ENCODE assay signal across 24 mouse cellular contexts in the genomic region with DNA sequence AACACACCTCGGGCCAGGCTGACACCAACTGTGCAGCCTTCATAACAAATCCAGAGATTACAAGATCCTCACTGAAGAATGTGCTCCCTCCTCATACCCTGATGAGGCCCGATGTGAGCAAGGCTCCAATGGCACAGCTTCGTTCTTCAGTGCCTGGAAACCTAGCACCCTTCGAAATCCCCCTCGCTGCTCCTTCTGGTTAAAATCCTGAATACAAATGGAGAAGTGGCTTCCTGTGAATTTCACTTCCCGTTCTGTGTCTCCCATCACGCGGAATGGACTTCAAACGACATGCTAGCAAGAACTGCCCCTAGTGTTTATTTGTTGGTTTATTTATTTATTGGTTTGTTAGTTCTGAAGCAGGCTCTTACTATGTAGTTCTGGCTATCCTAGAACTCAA. TPM values are rescaled to one million over a fixed set of nuclear protein-coding genes. Genes with fewer than 3 reads are reported as not detected.
DNase-seq lines count a peak whose midpoint lies in the region; ATAC-seq and TF ChIP-seq lines count a peak whose summit lies in the region.
"Had no signal": no experiment of that assay in that cellular context is flagged by ENCODE, and none has a peak within 500 bp of the region (broad histone marks: within the 10 kb centered on the region; RNA-seq: fewer than 3 reads in every experiment).

No protein-coding gene starts in this region.

- no peaks in the 10 kb centered on the region for H3K9me3 ChIP-seq in hindbrain, embryonic 13.5 days
- H3K9me3 ChIP-seq: embryonic facial prominence, embryonic 10.5 days; G1E; heart, embryonic 15.5 days; hindbrain, embryonic 15.5 days; limb, embryonic 13.5 days; liver, embryonic 13.5 days; midbrain, embryonic 10.5 days had no signal

- H3K27ac ChIP-seq in left cerebral cortex, adult 2 months = peak overlapping the region; percentile 24
- H3K27ac ChIP-seq in spleen, adult 2 months (ENCODE audit: insufficient read depth, low read length) = 0 out of 2 replicates have a peak overlapping the region, but pooled peaks have one; percentile 17
- H3K27ac ChIP-seq in hindbrain, embryonic 13.5 days = no peak overlapping the region
- H3K27ac ChIP-seq: embryonic facial prominence, embryonic 10.5 days; heart, embryonic 15.5 days; hindbrain, embryonic 15.5 days; kidney, postnatal 0 days; limb, embryonic 13.5 days; liver, embryonic 13.5 days; midbrain, embryonic 10.5 days had no signal

- intact Hi-C loops in left cerebral cortex, adult 2 months (cut with DNase I) = loop anchor here (5.0 kb wide), 1 partner anchor 97 kb away; the partner anchor contains the start of gene Adprhl1

- H3K4me2 ChIP-seq in hindbrain, embryonic 13.5 days = no peak overlapping the region
- H3K4me2 ChIP-seq: heart, embryonic 15.5 days; hindbrain, embryonic 15.5 days; limb, embryonic 13.5 days; liver, embryonic 13.5 days had no signal

- DNase-seq in left cerebral cortex, adult 2 months (ENCODE audit: extremely low spot score in 1 of 2, low spot score in 2 of 2) = no peak
- no peak for DNase-seq in left cerebral cortex, adult 18-20 months (ENCODE audit: low spot score in 2 of 2)
- DNase-seq in spleen, adult 2 months (ENCODE audit: low read depth in 1 of 2, low spot score in 2 of 2) = no peak
- no peak for DNase-seq in spleen, postnatal 10 days (ENCODE audit: low spot score in 2 of 2)
- DNase-seq in heart, adult 11 months = no peak
- no peak for DNase-seq in embryo, embryonic 11 days
- DNase-seq: adrenal gland, adult 8-10 months; cerebellum, adult 8-10 months; gastrocnemius, postnatal 36 days; heart, postnatal 4 days; kidney, adult 2 months; layer of hippocampus, postnatal 36 days; liver, embryonic 13.5 days; thymus, postnatal 14 days had no signal

- H3K9ac ChIP-seq in hindbrain, embryonic 13.5 days = no peak overlapping the region
- H3K9ac ChIP-seq: heart, embryonic 15.5 days; hindbrain, embryonic 15.5 days; limb, embryonic 13.5 days; liver, embryonic 13.5 days had no signal

- ATAC-seq in megakaryocyte, adult 5-6 weeks (ENCODE audit: poor library complexity, severe bottlenecking) = peak; percentile 53
- ATAC-seq in hindbrain, embryonic 13.5 days (ENCODE audit: low FRiP score) = no peak
- ATAC-seq: forebrain, embryonic 16.5 days had no signal

- no peak for TF ChIP-seq POLR2A in spleen, adult 2 months (IDR thresholded peaks at IDR 0.05; ENCODE audit: low read depth, low read length)

- no peak overlapping the region for H3K4me3 ChIP-seq in left cerebral cortex, adult 2 months
- no peak overlapping the region for H3K4me3 ChIP-seq in spleen, adult 2 months (ENCODE audit: extremely low read depth, insufficient read depth, insufficient read length)
- H3K4me3 ChIP-seq in hindbrain, embryonic 13.5 days = no peak overlapping the region
- H3K4me3 ChIP-seq: embryonic facial prominence, embryonic 10.5 days; heart, embryonic 15.5 days; hindbrain, embryonic 15.5 days; limb, embryonic 13.5 days; liver, embryonic 13.5 days; midbrain, embryonic 10.5 days had no signal

- 49% methylated on average over 9 of the region's 9 CpGs for WGBS in spleen, adult 2 months
- WGBS in hindbrain, embryonic 13.5 days = 75% methylated on average over 9 of the region's 9 CpGs

- H3K36me3 ChIP-seq in spleen, adult 2 months (ENCODE audit: control insufficient read depth, insufficient read depth, low read length) = no peaks in the 10 kb centered on the region
- peaks cover 22% of the 10 kb centered on the region for H3K36me3 ChIP-seq in hindbrain, embryonic 13.5 days
- H3K36me3 ChIP-seq: heart, embryonic 15.5 days; hindbrain, embryonic 15.5 days had no signal

- H3K4me1 ChIP-seq in spleen, adult 2 months (ENCODE audit: control insufficient read depth, insufficient read depth, insufficient read length) = peaks cover 3% of the 10 kb centered on the region; the same call in 1 of the 2 replicates
- H3K4me1 ChIP-seq in hindbrain, embryonic 13.5 days (replicated peaks) = peaks cover 12% of the 10 kb centered on the region

- H3K27me3 ChIP-seq in spleen, adult 2 months (ENCODE audit: control insufficient read depth, insufficient read depth, low read length) = no peaks in the 10 kb centered on the region
- no peaks in the 10 kb centered on the region for H3K27me3 ChIP-seq in hindbrain, embryonic 13.5 days
- H3K27me3 ChIP-seq: heart, embryonic 15.5 days; hindbrain, embryonic 15.5 days; limb, embryonic 13.5 days; liver, embryonic 13.5 days had no signal

- no peak for TF ChIP-seq CTCF in left cerebral cortex, adult 2 months (IDR thresholded peaks at IDR 0.05)
- TF ChIP-seq CTCF in spleen, adult 2 months (IDR thresholded peaks at IDR 0.05; ENCODE audit: extremely low read depth, insufficient read depth, insufficient read length, insufficient replicate concordance) = no peak

RNA-seq across cellular contexts. Expression of gene Lamp1, which starts 3.6 kb away (rescaled TPM):
- 100 to 1,000 TPM; 251 to 255 TPM for total RNA-seq in left cerebral cortex, adult 2 months (2021)
- total RNA-seq in left cerebral cortex, adult 18-20 months (2021) = 100 to 1,000 TPM; 269 to 280 TPM
- polyA plus RNA-seq in spleen, adult 2 months (2012; rRNA removed) = 234 and 318 TPM in 2 replicates
- total RNA-seq in megakaryocyte, adult 5-6 weeks (2015) = 609 and 613 TPM in 2 replicates
- total RNA-seq in megakaryocyte, adult 5-6 weeks (2017) = 770 and 822 TPM in 2 replicates
- polyA plus RNA-seq in hindbrain, embryonic 13.5 days (2015; fragmentation: Nextera tagmentation; extraction: Ambion mirVana) = 272 and 273 TPM in 2 replicates

RNA-seq across cellular contexts. Expression of gene Grtp1, which starts 45.1 kb away (rescaled TPM):
- total RNA-seq in left cerebral cortex, adult 2 months (2021) = 1 to 10 TPM; 3.1 to 5.0 TPM
- 1 to 10 TPM; 5.1 to 5.2 TPM for total RNA-seq in left cerebral cortex, adult 18-20 months (2021)
- polyA plus RNA-seq in spleen, adult 2 months (2012; rRNA removed) = 1.1 and 1.6 TPM in 2 replicates
- total RNA-seq in megakaryocyte, adult 5-6 weeks (2015) = 0.22 and 0.80 TPM in 2 replicates
- total RNA-seq in megakaryocyte, adult 5-6 weeks (2017) = 0.53 TPM in 1 of 2 replicates, not detected in the other
- polyA plus RNA-seq in hindbrain, embryonic 13.5 days (2015; fragmentation: Nextera tagmentation; extraction: Ambion mirVana) = 11.4 and 13.3 TPM in 2 replicates

RNA-seq across cellular contexts. Expression of gene Cul4a, which starts 49.9 kb away (rescaled TPM):
- total RNA-seq in left cerebral cortex, adult 2 months (2021) = 10 to 100 TPM; 53.4 to 54.0 TPM
- total RNA-seq in left cerebral cortex, adult 18-20 months (2021) = 10 to 100 TPM; 50.3 to 50.9 TPM
- polyA plus RNA-seq in spleen, adult 2 months (2012; rRNA removed) = 31.3 and 31.6 TPM in 2 replicates
- total RNA-seq in megakaryocyte, adult 5-6 weeks (2015) = 57.4 and 60.7 TPM in 2 replicates
- total RNA-seq in megakaryocyte, adult 5-6 weeks (2017) = 56.9 and 57.9 TPM in 2 replicates
- 71.7 and 73.0 TPM in 2 replicates for polyA plus RNA-seq in hindbrain, embryonic 13.5 days (2015; fragmentation: Nextera tagmentation; extraction: Ambion mirVana)

RNA-seq across cellular contexts. Expression of gene Pcid2, which starts 50.1 kb away (rescaled TPM):
- 10 to 100 TPM; 27.8 to 30.7 TPM for total RNA-seq in left cerebral cortex, adult 2 months (2021)
- 10 to 100 TPM; 26.0 to 32.1 TPM for total RNA-seq in left cerebral cortex, adult 18-20 months (2021)
- polyA plus RNA-seq in spleen, adult 2 months (2012; rRNA removed) = 18.2 TPM in 2 replicates
- 17.0 and 21.2 TPM in 2 replicates for total RNA-seq in megakaryocyte, adult 5-6 weeks (2015)
- total RNA-seq in megakaryocyte, adult 5-6 weeks (2017) = 14.0 and 14.1 TPM in 2 replicates
- 41.7 and 44.3 TPM in 2 replicates for polyA plus RNA-seq in hindbrain, embryonic 13.5 days (2015; fragmentation: Nextera tagmentation; extraction: Ambion mirVana)
